Comparison of ENCODE assay signal across 8 mouse cellular contexts in genomic region chr4:40757780-40758420, GRCm38 (mm10). TPM values are rescaled to one million over a fixed set of nuclear protein-coding genes. Genes with fewer than 3 reads are reported as not detected.
A peak's percentile ranks its signal among the peaks of the same experiment; 100 is the strongest.
DNase-seq lines count a peak whose midpoint lies in the region; ATAC-seq lines count a peak whose summit lies in the region.

Gene Smu1 (minus strand): TSS chr4:40757923.

- H3K4me3 ChIP-seq in hindbrain, embryonic 15.5 days: peak within 1 kb of the TSS; percentile 95

- H3K4me1 ChIP-seq in hindbrain, embryonic 15.5 days (replicated peaks): peaks cover 6% of the 10 kb centered on the region

- peak; percentile 98 for ATAC-seq in hindbrain, embryonic 15.5 days (ENCODE audit: low FRiP score, low read depth)

- peak within 1 kb of the TSS; percentile 82 for H3K9ac ChIP-seq in hindbrain, embryonic 15.5 days

- peak; percentile 98 for DNase-seq in R1 (ENCODE audit: low read depth, low spot score)
- peak; percentile 99 to 100 for DNase-seq in cerebellum, postnatal 25 days
- DNase-seq in frontal cortex, postnatal 36 days (ENCODE audit: low spot score in 2 of 2): peak; percentile 94 to 97
- peak; percentile 93 for DNase-seq in left cerebral cortex, adult 11 months (ENCODE audit: low spot score)
- DNase-seq in lung, postnatal 4 days: peak; percentile 97
- peak; percentile 97 for DNase-seq in retina, postnatal 7 days (ENCODE audit: low read depth, low spot score)
- DNase-seq in urinary bladder, adult 2 months (ENCODE audit: low spot score): peak; percentile 95

- peak within 1 kb of the TSS; percentile 81 for H3K4me2 ChIP-seq in hindbrain, embryonic 15.5 days

- peaks cover 26% of the 10 kb centered on the region for H3K36me3 ChIP-seq in hindbrain, embryonic 15.5 days

- WGBS in hindbrain, embryonic 15.5 days: under 1% methylated on average over 40 of the region's 40 CpGs

- H3K9me3 ChIP-seq in hindbrain, embryonic 15.5 days: no peaks in the 10 kb centered on the region

- H3K27me3 ChIP-seq in hindbrain, embryonic 15.5 days: 0 out of 2 replicates have a peak, but pooled peaks cover 3% of the 10 kb centered on the region

- H3K27ac ChIP-seq in hindbrain, embryonic 15.5 days (replicated peaks): peak within 1 kb of the TSS; percentile 77

RNA-seq across cellular contexts. Expression of gene Smu1, which starts in this region (rescaled TPM):
- polyA plus RNA-seq in hindbrain, embryonic 15.5 days (2015; fragmentation: Nextera tagmentation; extraction: Ambion mirVana): 113 and 121 TPM in 2 replicates
- 52.9 and 64.9 TPM in 2 replicates for polyA plus RNA-seq in urinary bladder, adult 2 months (2012; rRNA removed)

Comparison
In these comparisons a context has a peak if more than half of its experiments do, and no peak if none do; other contexts are left out.
1. Peak in every context shown above with its lines: DNase-seq, ATAC-seq, H3K4me3 ChIP-seq and H3K27ac ChIP-seq.